Mouse (Mus musculus) megakaryocyte, embryonic 14.5 days (primary cell): ENCODE measurements around the gene 1700024P04Rik.

Source experiments
- FLI1 ChIP-seq: IDR thresholded peaks from 2 replicates; pipeline ENCODE4 v1.6.1; 2012; ENCODE audit warnings: low read length, inconsistent platforms, mixed read lengths
- GATA1 ChIP-seq: IDR thresholded peaks from 3 replicates; pipeline ENCODE4 v1.6.1; 2012; ENCODE audit warnings: mixed read lengths, low read length, inconsistent platforms, borderline replicate concordance

DNA sequence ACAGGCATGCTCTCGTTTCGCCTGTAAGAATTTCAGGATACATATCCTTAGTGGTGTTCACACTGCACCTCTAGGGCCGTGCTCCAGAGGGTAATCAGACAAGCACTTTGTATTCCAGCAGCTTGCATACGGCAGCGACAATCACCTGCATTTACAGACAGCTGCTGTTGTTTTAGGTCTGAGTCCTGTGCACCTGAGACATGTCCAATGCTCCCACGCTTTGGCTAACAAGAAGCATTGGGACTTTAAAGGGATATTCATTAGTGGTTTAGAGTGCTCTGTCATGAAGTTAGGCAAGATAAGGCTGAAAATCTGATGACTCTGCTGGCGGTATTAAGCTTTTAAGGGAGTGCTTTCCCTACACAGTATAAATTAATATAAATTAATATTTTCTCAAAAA, 37.7 kb upstream of the 1700024P04Rik start:
- no peak for TF ChIP-seq GATA1
- TF ChIP-seq FLI1: no peak
